Mouse (Mus musculus): ENCODE results near the gene Phactr4. TPM values are rescaled to one million over a fixed set of nuclear protein-coding genes. Genes with fewer than 3 reads are reported as not detected.
A peak's percentile ranks its signal among the peaks of the same experiment; 100 is the strongest.

Phactr4 gene
- 32.9 and 36.3 TPM in 2 replicates for polyA plus RNA-seq (2014; fragmentation: Nextera tagmentation; extraction: Ambion mirVana)

DNA sequence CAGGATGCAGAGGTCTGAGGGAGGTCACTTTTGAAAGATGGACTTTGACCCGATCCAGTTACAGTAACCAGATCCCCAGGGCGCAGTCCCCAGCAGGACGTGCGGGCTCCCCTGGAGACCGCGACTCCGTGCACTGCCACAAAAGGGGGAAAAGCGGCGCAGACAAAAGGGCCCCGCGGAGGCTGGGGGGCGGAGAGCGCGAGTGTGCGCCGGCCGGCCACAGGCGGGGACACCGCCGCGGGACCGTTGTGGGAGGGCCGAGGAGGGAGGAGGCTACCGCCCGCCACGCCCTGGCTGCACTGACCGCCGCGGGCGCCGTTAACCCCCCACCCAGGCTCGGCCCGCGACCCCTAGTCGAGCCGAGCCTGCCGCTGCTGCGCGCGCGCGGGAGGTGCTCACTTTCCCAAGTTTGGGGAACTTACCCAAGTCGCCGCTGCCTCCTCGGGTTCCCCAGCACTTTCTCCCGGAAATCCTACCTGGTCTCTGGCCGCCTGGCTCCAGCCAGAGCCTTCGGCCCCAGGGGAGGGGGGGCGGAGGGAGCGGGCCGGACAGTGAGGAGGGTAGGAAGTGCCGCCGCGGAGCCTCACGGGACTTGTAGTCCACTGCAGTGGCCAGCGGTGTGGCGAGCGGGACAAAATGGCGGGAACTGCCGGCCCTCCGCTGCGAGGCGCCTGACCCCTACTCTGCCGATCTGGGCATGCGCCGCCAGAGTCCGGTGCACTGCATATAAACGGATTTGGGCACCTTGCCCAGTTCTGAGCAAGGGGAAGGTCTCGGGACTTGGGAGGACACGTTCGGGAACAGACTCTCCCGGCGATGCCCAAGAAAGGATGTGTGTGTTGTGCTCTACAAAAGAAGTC is at the start of gene Phactr4:
Gene Phactr4, minus strand, starts transcription at position 567 of the 860 bp plus-strand sequence.
- under 1% methylated on average over 73 of the region's 73 CpGs for WGBS
- ATAC-seq (ENCODE audit: insufficient number of reproducible peaks, low FRiP score, low TSS enrichment, low read depth) = peak; percentile 98
- H3K27me3 ChIP-seq (ENCODE audit: control insufficient read depth, insufficient read depth, low read length) = no peaks in the 10 kb centered on the region
- no peaks in the 10 kb centered on the region; the same call in 1 of the 2 replicates for H3K36me3 ChIP-seq (ENCODE audit: control insufficient read depth, insufficient read depth, low read length)
- H3K4me3 ChIP-seq (ENCODE audit: low read depth, low read length) = peak within 1 kb of the TSS; percentile 78
- H3K9me3 ChIP-seq (ENCODE audit: control insufficient read depth, low read length) = no peaks in the 10 kb centered on the region
- peaks cover 3% of the 10 kb centered on the region; the same call in 1 of the 2 replicates for H3K4me1 ChIP-seq (ENCODE audit: control insufficient read depth, insufficient read depth, low read length)
- H3K27ac ChIP-seq (replicated peaks; ENCODE audit: low read depth, low read length) = peak within 1 kb of the TSS; percentile 97
- DNase-seq (ENCODE audit: low spot score) = peak; percentile 99
- peak within 1 kb of the TSS; percentile 93 for H3K9ac ChIP-seq (ENCODE audit: low read length)
- H3K4me2 ChIP-seq (ENCODE audit: low read depth, severe bottlenecking) = peak within 1 kb of the TSS; percentile 51

DNA sequence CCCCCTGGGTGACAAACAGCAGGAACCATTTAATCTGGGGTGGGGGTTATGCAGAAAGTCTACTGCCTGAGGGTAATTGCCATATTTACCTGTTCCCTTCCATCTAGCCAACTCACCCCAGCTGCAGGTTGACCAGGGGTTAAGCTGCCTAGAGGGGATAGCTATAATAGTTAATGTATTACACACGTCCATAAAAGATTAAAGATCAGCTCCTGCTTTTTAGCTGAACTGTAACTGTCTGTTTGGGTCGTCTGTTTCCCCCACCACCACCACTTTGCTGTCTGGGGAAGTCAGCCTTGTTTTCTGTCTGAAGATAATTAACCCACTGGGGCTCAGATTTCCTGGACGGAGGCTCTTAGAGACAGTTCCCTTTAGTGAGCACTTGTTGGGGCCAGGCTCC is 47.6 kb upstream of the Phactr4 start:
- Histone ChIP-seq H3K27ac (replicated peaks; ENCODE audit: low read depth, low read length) (peak overlapping the region; percentile 36; the same call in 1 of the 2 replicates), H3K9me3 (ENCODE audit: control insufficient read depth, low read length) (no peaks in the 10 kb centered on the region), H3K9ac (ENCODE audit: low read length) (no peak overlapping the region), H3K36me3 (ENCODE audit: control insufficient read depth, insufficient read depth, low read length) (no peaks in the 10 kb centered on the region), H3K4me1 (ENCODE audit: control insufficient read depth, insufficient read depth, low read length) (peaks cover 8% of the 10 kb centered on the region), H3K4me2 (ENCODE audit: low read depth, severe bottlenecking) (no peak overlapping the region), H3K4me3 (ENCODE audit: low read depth, low read length) (no peak overlapping the region), H3K27me3 (ENCODE audit: control insufficient read depth, insufficient read depth, low read length) (no peaks in the 10 kb centered on the region)
- DNase-seq (ENCODE audit: low spot score) = no peak
- WGBS = 2% methylated on average over 3 of the region's 3 CpGs
- ATAC-seq (ENCODE audit: insufficient number of reproducible peaks, low FRiP score, low TSS enrichment, low read depth) = no peak

DNA sequence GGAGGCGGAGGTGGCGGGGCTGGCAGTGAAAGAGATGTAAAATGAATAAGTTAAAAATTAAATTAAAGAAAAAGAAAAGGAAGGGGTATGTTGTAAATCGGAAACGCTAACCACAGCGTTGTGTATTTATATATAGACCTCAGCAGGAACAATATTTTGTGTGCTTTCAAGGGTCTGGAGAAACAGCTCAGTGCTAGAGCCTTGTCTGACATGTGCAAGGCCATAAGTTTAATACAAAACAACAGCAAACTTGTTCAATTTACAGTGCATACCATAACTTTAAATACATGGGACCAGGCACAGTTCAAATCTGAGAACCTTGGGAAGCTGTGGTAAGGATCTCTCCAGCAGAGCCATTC is 41.9 kb upstream of the Phactr4 start:
- ATAC-seq (ENCODE audit: insufficient number of reproducible peaks, low FRiP score, low TSS enrichment, low read depth) = no peak
- WGBS = 4% methylated on average over 5 of the region's 5 CpGs
- no peaks in the 10 kb centered on the region for H3K9me3 ChIP-seq (ENCODE audit: control insufficient read depth, low read length)

DNA sequence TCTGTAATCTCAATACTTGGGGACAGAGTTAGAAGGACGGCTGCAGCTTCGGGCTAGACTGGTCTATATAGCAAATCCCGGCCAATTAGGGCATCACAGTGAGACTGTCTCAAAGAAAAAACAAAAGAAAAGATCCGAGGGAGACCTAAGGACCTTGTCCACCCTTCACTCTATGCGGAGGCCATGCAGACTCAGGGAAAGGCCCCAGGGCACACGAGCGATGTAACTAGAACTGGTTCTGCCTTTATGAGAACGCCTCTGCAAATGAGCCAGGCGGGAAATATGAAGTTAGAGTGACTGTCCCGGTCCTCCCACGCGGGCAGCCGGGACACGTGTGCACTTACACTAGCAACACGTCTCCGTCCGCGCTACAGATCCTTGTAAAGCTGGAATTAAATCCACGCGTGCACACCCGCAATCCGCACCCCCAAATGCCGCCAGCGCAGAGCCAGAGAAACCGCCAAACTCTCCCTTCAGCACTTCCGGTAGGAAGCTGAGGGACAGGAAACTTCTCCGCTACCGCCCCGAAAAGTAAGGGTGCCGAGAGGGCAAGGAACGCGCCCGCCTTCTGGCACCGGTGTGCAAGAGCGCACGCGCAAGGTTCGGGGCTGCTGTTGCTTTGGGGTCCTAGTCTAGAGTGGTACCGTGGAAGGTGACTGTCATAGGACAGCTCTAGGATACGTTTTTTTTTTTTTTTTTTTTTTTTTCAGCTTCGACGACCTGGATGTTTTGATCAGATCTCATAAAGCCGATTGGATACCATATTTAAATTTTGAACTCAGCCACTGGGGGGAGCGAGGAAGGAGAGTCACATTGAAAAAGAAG is 41.4 kb upstream of the Phactr4 start, which contains the start of gene Med18:
Gene Med18, minus strand, starts transcription at position 492 of the 825 bp plus-strand sequence.
- ATAC-seq (ENCODE audit: insufficient number of reproducible peaks, low FRiP score, low TSS enrichment, low read depth) (peak; percentile 82), DNase-seq (ENCODE audit: low spot score) (peak; percentile 96)
- H3K27me3 ChIP-seq (ENCODE audit: control insufficient read depth, insufficient read depth, low read length) = no peaks in the 10 kb centered on the region
- WGBS = under 1% methylated on average over 44 of the region's 44 CpGs
- peak within 1 kb of the TSS; percentile 95 for H3K4me3 ChIP-seq (ENCODE audit: low read depth, low read length)
- no peak within 1 kb of the TSS for H3K27ac ChIP-seq (replicated peaks; ENCODE audit: low read depth, low read length)
- H3K4me1 ChIP-seq (ENCODE audit: control insufficient read depth, insufficient read depth, low read length) = peaks cover 9% of the 10 kb centered on the region
- peak within 1 kb of the TSS; percentile 92 for H3K4me2 ChIP-seq (ENCODE audit: low read depth, severe bottlenecking)
- peaks cover 9% of the 10 kb centered on the region for H3K36me3 ChIP-seq (ENCODE audit: control insufficient read depth, insufficient read depth, low read length)
- H3K9ac ChIP-seq (ENCODE audit: low read length) = peak within 1 kb of the TSS; percentile 86
- no peaks in the 10 kb centered on the region for H3K9me3 ChIP-seq (ENCODE audit: control insufficient read depth, low read length)

More for the DNA sequence above, 41.9 kb upstream of the Phactr4 start:
- H3K4me3 ChIP-seq (ENCODE audit: low read depth, low read length) = peak overlapping the region; percentile 95
- peak overlapping the region; percentile 86; the same call in 1 of the 2 replicates for H3K9ac ChIP-seq (ENCODE audit: low read length)
- no peak overlapping the region for H3K27ac ChIP-seq (replicated peaks; ENCODE audit: low read depth, low read length)
- no peak for DNase-seq (ENCODE audit: low spot score)
- no peaks in the 10 kb centered on the region for H3K27me3 ChIP-seq (ENCODE audit: control insufficient read depth, insufficient read depth, low read length)
- H3K4me1 ChIP-seq (ENCODE audit: control insufficient read depth, insufficient read depth, low read length) = peaks cover 9% of the 10 kb centered on the region
- peak overlapping the region; percentile 92 for H3K4me2 ChIP-seq (ENCODE audit: low read depth, severe bottlenecking)
- H3K36me3 ChIP-seq (ENCODE audit: control insufficient read depth, insufficient read depth, low read length) = peaks cover 9% of the 10 kb centered on the region

DNA sequence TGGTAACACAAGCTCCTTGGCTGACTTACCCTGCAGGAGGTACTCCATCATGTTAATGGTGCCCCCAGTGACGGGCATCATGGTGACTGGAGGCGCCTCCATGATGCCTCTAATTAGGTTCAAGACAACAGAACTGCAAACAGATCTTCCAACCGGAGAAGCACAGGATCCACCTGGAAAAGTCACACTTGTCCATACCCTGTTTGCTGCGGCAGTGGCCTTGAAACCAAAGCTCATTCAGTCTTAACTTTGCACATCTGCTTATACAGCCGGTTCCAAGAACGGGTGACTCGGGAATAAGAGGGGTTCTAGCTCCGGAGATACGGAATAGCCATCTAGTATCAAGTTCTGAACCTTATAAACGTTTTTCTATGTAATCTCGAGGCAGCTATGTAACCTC is 40.5 kb upstream of the Phactr4 start:
- no peaks in the 10 kb centered on the region for H3K9me3 ChIP-seq (ENCODE audit: control insufficient read depth, low read length)
- 10% methylated on average over 11 of the region's 11 CpGs for WGBS
- H3K4me3 ChIP-seq (ENCODE audit: low read depth, low read length) = peak overlapping the region; percentile 95
- ATAC-seq (ENCODE audit: insufficient number of reproducible peaks, low FRiP score, low TSS enrichment, low read depth) (no peak), DNase-seq (ENCODE audit: low spot score) (peak; percentile 30)
- peak overlapping the region; percentile 86 for H3K9ac ChIP-seq (ENCODE audit: low read length)
- H3K4me1 ChIP-seq (ENCODE audit: control insufficient read depth, insufficient read depth, low read length) = peaks cover 9% of the 10 kb centered on the region
- H3K27me3 ChIP-seq (ENCODE audit: control insufficient read depth, insufficient read depth, low read length) = no peaks in the 10 kb centered on the region
- H3K4me2 ChIP-seq (ENCODE audit: low read depth, severe bottlenecking) = peak overlapping the region; percentile 92
- peaks cover 14% of the 10 kb centered on the region for H3K36me3 ChIP-seq (ENCODE audit: control insufficient read depth, insufficient read depth, low read length)
- H3K27ac ChIP-seq (replicated peaks; ENCODE audit: low read depth, low read length) = no peak overlapping the region

- DNase-seq (ENCODE audit: low spot score) = no peak
- Histone ChIP-seq H3K4me2 (ENCODE audit: low read depth, severe bottlenecking) (no peak overlapping the region), H3K9me3 (ENCODE audit: control insufficient read depth, low read length) (no peaks in the 10 kb centered on the region), H3K36me3 (ENCODE audit: control insufficient read depth, insufficient read depth, low read length) (peaks cover 16% of the 10 kb centered on the region), H3K9ac (ENCODE audit: low read length) (no peak overlapping the region), H3K27ac (replicated peaks; ENCODE audit: low read depth, low read length) (no peak overlapping the region), H3K27me3 (ENCODE audit: control insufficient read depth, insufficient read depth, low read length) (no peaks in the 10 kb centered on the region), H3K4me3 (ENCODE audit: low read depth, low read length) (no peak overlapping the region), H3K4me1 (ENCODE audit: control insufficient read depth, insufficient read depth, low read length) (peaks cover 9% of the 10 kb centered on the region)
- no peak for ATAC-seq (ENCODE audit: insufficient number of reproducible peaks, low FRiP score, low TSS enrichment, low read depth)
- WGBS = 92% methylated on average over 8 of the region's 8 CpGs
These were observed 37.9 kb upstream of the Phactr4 start for GRCm38 (mm10) chr4:132460225-132460624.

- Histone ChIP-seq H3K9me3 (ENCODE audit: control insufficient read depth, low read length) (no peaks in the 10 kb centered on the region), H3K4me3 (ENCODE audit: low read depth, low read length) (no peak overlapping the region), H3K36me3 (ENCODE audit: control insufficient read depth, insufficient read depth, low read length) (peaks cover 16% of the 10 kb centered on the region), H3K27ac (replicated peaks; ENCODE audit: low read depth, low read length) (no peak overlapping the region), H3K4me1 (ENCODE audit: control insufficient read depth, insufficient read depth, low read length) (no peaks in the 10 kb centered on the region), H3K9ac (ENCODE audit: low read length) (no peak overlapping the region), H3K4me2 (ENCODE audit: low read depth, severe bottlenecking) (no peak overlapping the region), H3K27me3 (ENCODE audit: control insufficient read depth, insufficient read depth, low read length) (no peaks in the 10 kb centered on the region)
- DNase-seq (ENCODE audit: low spot score) (no peak), ATAC-seq (ENCODE audit: insufficient number of reproducible peaks, low FRiP score, low TSS enrichment, low read depth) (no peak)
- 93% methylated on average over 6 of the region's 6 CpGs for WGBS
These were observed 33.3 kb upstream of the Phactr4 start for GRCm38 (mm10) chr4:132455561-132455960.

- ATAC-seq (ENCODE audit: insufficient number of reproducible peaks, low FRiP score, low TSS enrichment, low read depth) = no peak
- WGBS = 88% methylated on average over 3 of the region's 3 CpGs
- no peak for DNase-seq (ENCODE audit: low spot score)
These were observed 32.9 kb upstream of the Phactr4 start for GRCm38 (mm10) chr4:132455146-132455545.

More at GRCm38 (mm10) chr4:132455146-132455545, 32.9 kb upstream of the Phactr4 start:
- Histone ChIP-seq H3K4me3 (ENCODE audit: low read depth, low read length) (no peak overlapping the region), H3K27ac (replicated peaks; ENCODE audit: low read depth, low read length) (no peak overlapping the region), H3K9ac (ENCODE audit: low read length) (no peak overlapping the region), H3K36me3 (ENCODE audit: control insufficient read depth, insufficient read depth, low read length) (peaks cover 14% of the 10 kb centered on the region), H3K4me1 (ENCODE audit: control insufficient read depth, insufficient read depth, low read length) (no peaks in the 10 kb centered on the region), H3K27me3 (ENCODE audit: control insufficient read depth, insufficient read depth, low read length) (no peaks in the 10 kb centered on the region), H3K9me3 (ENCODE audit: control insufficient read depth, low read length) (no peaks in the 10 kb centered on the region), H3K4me2 (ENCODE audit: low read depth, severe bottlenecking) (no peak overlapping the region)

Data from limb, embryonic 11.5 days (tissue).